Mouse (Mus musculus) cerebellum, adult 2 months (tissue): ENCODE results near the gene Slc25a23. TPM values are rescaled to one million over a fixed set of nuclear protein-coding genes. Genes with fewer than 3 reads are reported as not detected.

Source experiments
- DNase-seq, 2 experiments: peaks; one replicate each; pipeline ENCODE4 v3.0.0; 2021
- H3K27ac ChIP-seq: fragments of 200-500 bp; 2 replicates; pipeline ENCODE4 v1.5.1; 2012; ENCODE audit warnings: low read length, control low read depth, inconsistent platforms; ENCODE audit not compliant: insufficient read depth
- H3K27me3 ChIP-seq: fragments of 200-500 bp; 2 replicates; pipeline ENCODE4 v1.6.1; 2012; ENCODE audit warnings: inconsistent platforms, mild to moderate bottlenecking, low read length, moderate library complexity; ENCODE audit not compliant: control insufficient read depth, insufficient read depth
- H3K4me1 ChIP-seq: fragments of 200-500 bp; 2 replicates; pipeline ENCODE4 v1.6.1; 2011; ENCODE audit warnings: low read length; ENCODE audit not compliant: control insufficient read depth, insufficient read depth
- H3K4me3 ChIP-seq: fragments of 200-500 bp; replicated peaks from 2 replicates; pipeline ENCODE3; 2011; ENCODE audit warnings: mild to moderate bottlenecking, low read depth, low read length, control low read depth; ENCODE audit not compliant: insufficient read depth
- CTCF ChIP-seq: fragments of 200-500 bp; IDR thresholded peaks from 2 replicates; pipeline ENCODE4 v1.5.1; 2011; ENCODE audit warnings: low read depth, mild to moderate bottlenecking, control low read depth, low read length, moderate library complexity, borderline replicate concordance; ENCODE audit not compliant: insufficient read depth
- POLR2A ChIP-seq: fragments of 200-500 bp; IDR thresholded peaks from 2 replicates; pipeline ENCODE4 v1.6.1; 2011; ENCODE audit warnings: low read length, control low read depth, borderline replicate concordance; ENCODE audit not compliant: insufficient read depth
- whole genome bisulfite sequencing: fragments of 180-500 bp; shearing (Covaris S2); methylation state at CpG from one replicate; pipeline ENCODE4 v1.1.7; 2018; 5-methylcytosine and 5-hydroxymethylcytosine counted together
- polyA plus RNA-seq: library from polyadenylated mRNA; depleted of rRNA; stranded (reverse); fragments of >200 nt; gene quantifications from 2 replicates; pipeline ENCODE4 v1.2.3, GENCODE M21; 2012

The Slc25a23 gene
- polyA plus RNA-seq, 1 experiment: 178 TPM

GRCm38 (mm10) chr17:57102276-57102675 lies 42.6 kb upstream of the Slc25a23 start:
- DNase-seq: no peak
- Histone ChIP-seq H3K27ac (no peak overlapping the region), H3K4me1 (peaks cover 4% of the 10 kb centered on the region; the same call in 1 of the 2 replicates), H3K27me3 (no peaks in the 10 kb centered on the region), H3K4me3 (no peak overlapping the region)
- TF ChIP-seq POLR2A: no peak
- TF ChIP-seq CTCF: no peak
- WGBS: 65% methylated on average over 2 of the region's 2 CpGs

DNA sequence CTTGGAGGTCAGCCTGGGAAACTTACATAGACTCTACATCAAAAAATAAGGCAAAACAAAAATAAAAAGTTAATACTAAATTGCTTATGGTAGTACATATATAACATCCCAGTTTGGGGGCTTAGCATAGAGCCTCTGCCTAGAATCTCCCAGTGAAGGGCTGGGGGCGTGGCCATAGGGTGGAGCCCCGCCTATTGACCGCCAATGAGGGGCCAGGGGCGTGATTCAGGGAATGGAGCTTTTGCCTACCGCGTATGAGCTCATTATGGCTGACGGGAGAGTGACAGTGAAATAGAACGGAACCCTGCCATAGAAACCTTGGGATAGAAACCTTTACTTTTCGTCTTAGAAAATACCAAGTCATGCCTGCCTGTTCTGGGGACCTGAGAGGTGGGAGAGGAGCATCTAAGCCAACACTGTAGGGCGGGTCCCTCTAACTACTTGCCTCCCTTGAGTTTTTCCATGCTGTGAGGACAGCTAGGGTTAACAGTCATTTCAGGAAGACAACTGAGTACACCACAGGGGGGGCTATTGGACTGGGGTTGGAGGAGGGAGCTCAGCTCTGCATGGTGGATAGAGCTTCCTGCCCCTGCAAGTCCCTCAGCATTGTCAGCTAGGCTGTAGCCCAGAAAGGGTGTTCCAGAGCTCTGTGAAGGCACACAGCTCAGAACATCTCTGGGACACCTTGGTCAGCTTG lies 40.1 kb upstream of the Slc25a23 start:
- WGBS: 21% methylated on average over 10 of the region's 10 CpGs
- Histone ChIP-seq H3K27ac (no peak overlapping the region), H3K27me3 (no peaks in the 10 kb centered on the region), H3K4me3 (no peak overlapping the region), H3K4me1 (no peaks in the 10 kb centered on the region; the same call in 1 of the 2 replicates)
- no peak for DNase-seq
- no peak for TF ChIP-seq POLR2A
- no peak for TF ChIP-seq CTCF

- DNase-seq: no peak
- no peak overlapping the region for H3K27ac ChIP-seq
- no peak overlapping the region for H3K4me3 ChIP-seq
- 85% methylated on average over 5 of the region's 5 CpGs for WGBS
- TF ChIP-seq POLR2A (no peak), CTCF (no peak)
- H3K27me3 ChIP-seq: no peaks in the 10 kb centered on the region
- no peaks in the 10 kb centered on the region; the same call in 1 of the 2 replicates for H3K4me1 ChIP-seq
Measured at GRCm38 (mm10) chr17:57098321-57098720, 38.7 kb upstream of the Slc25a23 start.

- no peaks in the 10 kb centered on the region for H3K27me3 ChIP-seq
- H3K27ac ChIP-seq: no peak overlapping the region
- H3K4me3 ChIP-seq: peak overlapping the region; percentile 25
- no peaks in the 10 kb centered on the region; the same call in 1 of the 2 replicates for H3K4me1 ChIP-seq
- TF ChIP-seq POLR2A: no peak
- TF ChIP-seq CTCF: peak; percentile 87
- under 1% methylated on average over 11 of the region's 11 CpGs for WGBS
- peak; percentile 80 to 89 for DNase-seq
Measured at GRCm38 (mm10) chr17:57096623-57096920, 36.9 kb upstream of the Slc25a23 start.

- WGBS: under 1% methylated on average over 18 of the region's 19 CpGs
- H3K4me1 ChIP-seq: no peaks in the 10 kb centered on the region; the same call in 1 of the 2 replicates
- no peaks in the 10 kb centered on the region for H3K27me3 ChIP-seq
- no peak overlapping the region for H3K27ac ChIP-seq
- DNase-seq: no peak
- TF ChIP-seq CTCF (no peak), POLR2A (no peak)
- peak overlapping the region; percentile 25 for H3K4me3 ChIP-seq
Measured at GRCm38 (mm10) chr17:57095855-57096622, 36.4 kb upstream of the Slc25a23 start.

GRCm38 (mm10) chr17:57094222-57094621 lies 34.6 kb upstream of the Slc25a23 start:
- DNase-seq: no peak
- Histone ChIP-seq H3K27me3 (no peaks in the 10 kb centered on the region), H3K4me3 (no peak overlapping the region), H3K4me1 (no peaks in the 10 kb centered on the region; the same call in 1 of the 2 replicates), H3K27ac (no peak overlapping the region)
- no peak for TF ChIP-seq POLR2A
- TF ChIP-seq CTCF: no peak
- 96% methylated on average over 3 of the region's 3 CpGs for WGBS

- Histone ChIP-seq H3K4me3 (peak within 1 kb of the TSS; percentile 98), H3K4me1 (peaks cover 15% of the 10 kb centered on the region), H3K27me3 (no peaks in the 10 kb centered on the region), H3K27ac (peak within 1 kb of the TSS; percentile 99)
- TF ChIP-seq POLR2A (peak; percentile 99), CTCF (no peak)
- WGBS: under 1% methylated on average over 31 of the region's 31 CpGs
- DNase-seq: peak; percentile 95
Measured at GRCm38 (mm10) chr17:57087049-57087832, 27.6 kb upstream of the Slc25a23 start, which contains the start of gene Tubb4a. Gene Tubb4a, minus strand, starts transcription at chr17:57087782.

DNA sequence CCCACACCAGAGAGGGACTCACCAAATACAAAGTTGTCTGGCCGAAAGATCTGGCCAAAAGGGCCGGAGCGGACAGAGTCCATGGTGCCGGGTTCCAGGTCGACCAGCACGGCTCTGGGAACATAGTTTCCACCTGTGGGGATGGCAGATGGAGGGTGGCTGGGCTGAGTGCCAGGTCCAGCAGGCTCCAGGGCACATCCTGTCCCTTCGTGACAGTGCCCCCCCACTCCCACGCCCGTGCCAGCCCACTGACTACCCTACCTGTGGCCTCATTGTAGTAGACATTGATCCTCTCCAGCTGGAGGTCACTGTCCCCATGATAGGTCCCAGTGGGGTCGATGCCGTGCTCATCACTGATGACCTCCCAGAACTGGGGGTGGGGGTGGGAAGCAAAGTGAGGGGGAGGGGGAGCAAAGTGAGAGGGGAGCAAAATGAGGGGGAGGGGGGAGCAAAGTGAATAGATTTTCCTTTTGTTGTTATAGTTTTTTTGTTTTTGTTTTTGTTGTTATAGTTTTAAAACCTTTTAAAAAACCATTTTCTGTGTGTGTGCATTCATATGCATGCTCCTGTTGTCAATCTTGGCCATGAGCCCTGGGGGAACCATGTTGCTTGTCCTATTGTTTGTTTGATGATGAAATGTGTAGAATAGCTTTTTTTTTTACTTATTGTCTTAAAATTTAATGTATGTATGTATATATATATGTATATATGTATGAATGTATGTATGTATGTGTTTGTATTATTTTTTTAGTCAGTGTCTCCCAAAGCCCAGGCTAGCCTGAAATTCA lies 26.5 kb upstream of the Slc25a23 start:
- H3K4me3 ChIP-seq: peak overlapping the region; percentile 98
- TF ChIP-seq CTCF: no peak
- no peak for TF ChIP-seq POLR2A
- DNase-seq: peak; percentile 99
- peak overlapping the region; percentile 99 for H3K27ac ChIP-seq
- peaks cover 23% of the 10 kb centered on the region for H3K4me1 ChIP-seq
- no peaks in the 10 kb centered on the region for H3K27me3 ChIP-seq
- WGBS: 5% methylated on average over 11 of the region's 11 CpGs
